Mouse (Mus musculus): ENCODE data around the gene Padi4.

Padi4 gene

DNA sequence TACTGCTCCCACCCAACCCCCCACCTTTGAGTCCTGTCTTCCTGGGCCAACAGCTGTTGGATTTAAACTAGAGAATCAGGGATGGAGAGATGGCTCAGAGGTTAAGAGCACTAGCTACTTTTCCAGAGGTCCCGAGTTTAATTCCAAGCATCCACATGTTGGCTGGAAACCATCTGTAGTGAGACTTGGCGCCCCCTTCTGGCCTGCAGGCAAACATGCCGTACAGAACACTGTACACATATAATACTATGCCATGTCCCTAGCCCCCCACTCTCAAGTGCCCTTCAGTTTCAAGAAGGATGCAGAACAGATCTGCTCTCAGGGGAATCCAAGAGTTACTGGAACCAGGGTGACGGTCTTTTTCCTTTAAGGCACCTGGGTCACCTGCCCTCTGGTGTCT lies 42.4 kb downstream of the Padi4 start:
- DNase-seq: no peak

DNA sequence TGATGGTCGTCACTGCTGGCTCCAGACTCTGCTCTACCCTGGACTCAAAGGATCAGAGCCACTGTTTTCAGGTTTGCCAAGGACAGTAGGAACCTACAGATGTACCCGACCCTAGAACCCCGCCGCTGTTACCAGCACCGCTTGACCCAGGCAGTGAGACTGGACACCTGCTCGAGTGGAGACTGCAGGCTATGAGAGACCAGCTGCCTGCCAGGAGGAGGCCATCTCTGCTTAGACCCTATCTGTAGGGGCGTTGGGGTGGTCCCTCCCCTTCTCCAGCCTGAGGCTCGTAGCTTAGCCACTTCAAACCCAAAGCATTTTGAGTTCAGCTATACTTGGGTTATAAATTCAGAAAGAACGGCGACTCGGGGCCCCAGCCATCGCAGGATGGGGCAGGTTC lies 47.1 kb downstream of the Padi4 start:
- no peak for DNase-seq

DNA sequence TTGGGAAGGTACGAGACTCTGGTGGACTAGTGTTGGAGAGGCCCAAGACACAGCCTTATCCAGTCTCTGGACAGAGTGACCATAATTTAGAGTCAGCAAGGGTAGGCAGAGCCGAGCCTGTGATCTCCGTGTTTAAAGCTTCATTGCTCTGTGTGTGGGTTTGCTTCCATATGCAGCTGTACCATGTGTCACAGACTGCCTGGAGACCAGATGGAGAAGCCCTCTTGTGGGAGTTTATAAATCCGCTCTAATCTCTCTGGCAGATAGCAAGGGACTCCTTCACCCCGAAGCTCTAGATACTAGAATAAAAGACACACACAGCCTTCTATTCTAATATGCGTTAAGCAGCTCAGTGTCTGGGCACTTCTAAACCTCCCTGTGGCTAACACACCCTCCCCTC lies 49.3 kb downstream of the Padi4 start:
- no peak for DNase-seq

DNA sequence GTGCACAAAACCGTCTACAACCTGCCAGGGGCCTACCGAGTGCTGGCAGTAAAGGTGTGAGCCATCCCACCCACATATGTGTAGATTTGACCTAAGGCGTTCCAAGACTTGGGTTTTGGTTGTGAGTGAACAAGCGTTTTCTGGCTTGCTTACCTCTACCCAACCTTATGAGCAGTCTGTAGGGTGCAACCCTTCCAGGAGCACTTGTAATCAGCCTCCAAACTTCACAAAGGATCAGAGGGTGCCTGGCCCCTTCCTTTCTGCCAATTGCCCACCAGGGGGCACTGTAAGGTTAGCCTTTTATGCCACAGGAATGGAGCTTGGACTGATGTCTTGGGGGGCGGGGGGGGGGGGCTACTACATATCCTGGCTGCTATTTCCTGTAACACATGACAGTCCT lies 50.2 kb downstream of the Padi4 start:
- no peak for DNase-seq

DNA sequence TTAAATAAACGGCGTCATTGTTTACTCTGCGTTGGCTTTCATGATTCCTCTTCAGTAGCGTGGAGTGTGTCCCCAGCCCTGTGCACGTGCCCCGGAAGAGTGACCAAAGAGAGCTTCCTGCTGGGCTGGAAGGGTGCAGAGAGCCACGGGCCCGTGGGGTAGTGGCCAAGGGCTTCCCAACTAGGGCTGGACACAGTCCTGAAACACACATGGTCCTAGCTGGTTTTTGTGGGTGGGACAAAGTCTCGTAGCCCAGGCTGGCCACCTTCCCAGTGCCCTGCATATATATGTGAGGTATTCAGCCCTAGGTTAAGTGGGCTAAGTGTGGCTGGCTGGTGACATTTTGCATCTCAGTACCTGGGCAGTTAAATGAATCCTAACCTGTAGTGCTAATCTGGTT lies 50.8 kb downstream of the Padi4 start:
- no peak for DNase-seq

DNA sequence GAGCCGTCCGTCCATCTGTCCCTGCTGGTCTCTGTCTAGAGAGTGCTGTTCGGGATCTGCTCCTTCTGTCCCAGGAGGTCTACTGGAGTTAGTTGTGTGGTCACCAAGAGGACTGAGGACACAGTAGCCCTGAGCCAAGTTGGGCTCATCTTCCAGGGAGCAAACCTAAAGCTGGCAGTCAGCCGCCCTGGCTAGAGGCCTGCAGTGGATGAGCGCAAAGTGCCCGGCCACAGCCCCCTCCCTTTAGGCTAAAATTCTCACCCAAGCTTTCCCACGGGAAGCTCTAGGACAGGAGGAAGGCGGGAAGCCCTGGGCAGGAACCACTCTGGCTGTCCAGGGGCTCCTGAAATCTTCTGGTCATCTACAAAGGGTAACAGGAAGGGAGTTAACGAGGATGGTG lies 51.3 kb downstream of the Padi4 start:
- no peak for DNase-seq

DNA sequence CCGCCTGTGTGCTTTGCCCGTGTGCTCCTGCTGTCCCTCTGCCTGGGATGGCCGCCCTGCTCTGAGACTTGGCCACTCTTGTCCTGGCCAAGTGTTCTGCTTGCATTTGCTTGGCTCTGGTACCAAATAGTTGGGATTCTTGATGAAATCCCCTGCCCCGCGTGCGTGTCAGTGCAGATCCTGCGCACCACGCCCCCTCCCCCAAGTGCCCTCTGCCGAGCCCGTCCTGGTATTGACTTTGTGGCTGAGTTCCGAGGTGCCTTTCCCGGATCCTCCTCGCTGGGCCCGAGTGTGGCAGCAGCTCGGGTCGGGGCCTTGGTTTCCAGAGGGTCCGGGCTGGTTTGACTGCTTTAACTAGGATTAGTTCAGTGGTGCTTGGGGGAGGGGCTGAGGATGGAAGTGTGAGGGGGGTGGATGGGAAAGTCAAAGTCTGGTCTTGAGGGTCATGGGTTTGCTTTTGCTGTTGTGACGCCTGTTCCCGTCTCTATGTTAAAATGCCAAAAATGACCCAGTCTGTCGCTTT lies 52.0 kb downstream of the Padi4 start:
- DNase-seq: no peak

DNA sequence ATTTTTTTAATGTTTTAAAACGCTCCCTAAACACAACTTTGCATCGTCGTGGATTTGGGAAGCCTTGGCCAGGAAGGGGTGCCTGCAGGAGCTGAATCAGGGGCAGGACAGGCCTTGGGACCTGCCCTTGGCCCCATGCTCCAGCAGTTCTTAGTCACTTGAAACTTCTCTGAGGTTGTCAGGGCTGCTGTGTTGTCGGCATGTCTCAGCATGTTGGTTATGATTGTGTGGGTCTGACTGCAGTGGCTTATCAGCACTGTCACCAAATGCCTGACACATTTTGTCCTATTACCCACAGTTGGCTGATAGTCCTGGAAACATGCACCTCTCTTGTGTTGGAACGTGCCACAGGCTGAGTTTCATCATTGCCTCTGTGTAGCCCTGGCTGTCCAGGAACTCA lies 53.9 kb downstream of the Padi4 start:
- DNase-seq: no peak

DNA sequence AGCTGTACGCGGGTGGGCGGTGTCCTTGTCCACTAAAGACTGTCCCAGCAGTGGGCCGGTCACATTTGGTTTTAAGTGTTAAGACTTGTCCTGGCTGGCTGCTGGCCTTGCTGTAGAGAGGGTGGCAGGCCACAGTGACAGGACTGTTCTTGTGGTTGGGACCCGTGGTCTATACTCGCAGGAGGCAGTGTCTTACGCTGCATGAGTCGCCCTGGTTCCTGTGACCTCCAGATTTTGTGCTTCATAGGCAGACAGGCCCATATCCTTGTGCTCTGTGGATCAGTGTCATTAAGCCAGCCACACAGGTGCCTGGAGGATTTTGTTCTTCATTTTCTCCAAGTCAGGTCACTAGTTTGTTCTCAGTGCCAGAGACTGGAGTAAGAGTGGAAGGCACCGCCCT lies 55.6 kb downstream of the Padi4 start:
- DNase-seq: no peak

DNA sequence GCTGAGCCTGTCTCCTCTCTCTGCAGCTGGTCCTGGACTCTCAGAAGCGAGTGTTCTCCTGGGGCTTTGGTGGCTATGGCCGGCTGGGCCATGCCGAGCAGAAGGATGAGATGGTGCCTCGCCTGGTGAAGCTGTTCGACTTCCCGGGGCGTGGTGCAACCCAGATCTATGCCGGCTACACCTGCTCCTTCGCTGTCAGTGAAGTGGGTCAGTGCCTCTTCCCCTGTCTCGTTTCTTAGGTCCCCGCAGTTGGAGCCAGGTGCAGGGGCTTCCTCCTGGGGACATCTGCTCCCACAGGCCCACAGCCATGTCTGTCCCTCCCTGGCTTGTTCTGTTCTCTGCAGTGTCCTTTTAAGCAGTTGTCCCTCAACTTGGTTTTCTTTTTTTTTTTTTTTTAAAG lies 57.0 kb downstream of the Padi4 start:
- no peak for DNase-seq

DNA sequence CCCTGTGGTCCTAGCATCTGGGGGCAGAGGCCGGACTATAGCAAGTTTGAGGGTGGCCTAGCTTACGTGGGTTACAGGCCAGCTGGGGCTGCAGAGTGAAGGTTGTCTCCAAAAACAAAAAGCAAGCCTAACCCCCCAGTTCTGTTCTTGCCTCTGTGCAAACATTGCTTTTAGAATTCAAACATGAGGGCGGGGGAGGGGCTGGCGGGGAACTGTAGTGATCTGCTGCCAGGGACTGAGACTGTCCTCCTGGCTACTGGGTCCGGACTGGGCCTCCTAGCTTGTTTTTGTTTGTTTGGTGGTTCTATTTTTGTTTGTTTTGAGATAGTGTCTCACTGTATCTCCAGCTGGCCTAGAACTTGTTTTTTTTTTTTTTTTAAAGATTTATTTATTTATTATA lies 59.5 kb downstream of the Padi4 start:
- no peak for DNase-seq

DNA sequence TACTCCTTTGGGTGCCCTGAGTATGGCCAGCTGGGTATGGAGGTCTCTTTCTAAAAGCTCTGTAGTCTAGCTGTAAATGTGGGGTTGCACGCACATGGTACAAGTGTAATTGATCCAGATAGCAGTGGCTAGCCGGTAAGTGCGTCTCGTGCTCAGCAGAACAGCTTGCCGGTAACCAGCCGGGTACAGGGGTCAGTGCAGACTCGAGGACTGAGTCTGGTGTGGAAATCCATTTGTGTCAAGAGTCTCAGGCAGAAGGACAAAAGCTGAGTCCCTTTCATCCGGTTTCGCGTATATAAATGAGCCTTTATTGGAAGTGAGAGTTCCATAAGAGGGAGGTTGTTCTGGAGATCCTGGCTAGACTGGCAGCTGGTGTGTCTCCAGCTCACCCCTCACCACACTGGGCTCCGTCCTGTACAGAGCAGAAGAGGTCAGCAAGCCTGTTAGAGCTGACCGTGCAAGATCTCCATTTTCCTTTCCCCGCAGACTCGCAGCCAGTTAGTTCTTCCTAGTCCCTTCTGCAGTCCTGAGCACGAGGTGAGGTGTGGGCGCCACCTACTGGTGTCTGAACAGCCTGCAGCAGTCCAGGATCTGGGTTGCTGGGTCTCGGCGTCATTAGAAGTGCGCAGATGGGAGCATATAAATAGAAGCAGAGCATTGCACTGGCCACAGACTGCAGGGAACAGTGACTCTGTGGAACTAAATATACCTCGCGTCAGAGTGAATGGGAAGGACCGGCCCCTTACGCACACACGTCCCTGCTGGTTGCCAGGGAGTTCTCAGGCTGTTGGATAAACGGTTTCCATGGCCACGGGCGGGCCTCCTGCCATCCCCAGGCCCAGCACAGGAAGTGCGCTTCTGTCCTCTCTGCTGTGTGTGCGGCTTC lies 60.3 kb downstream of the Padi4 start:
- DNase-seq: peak; percentile 83

DNA sequence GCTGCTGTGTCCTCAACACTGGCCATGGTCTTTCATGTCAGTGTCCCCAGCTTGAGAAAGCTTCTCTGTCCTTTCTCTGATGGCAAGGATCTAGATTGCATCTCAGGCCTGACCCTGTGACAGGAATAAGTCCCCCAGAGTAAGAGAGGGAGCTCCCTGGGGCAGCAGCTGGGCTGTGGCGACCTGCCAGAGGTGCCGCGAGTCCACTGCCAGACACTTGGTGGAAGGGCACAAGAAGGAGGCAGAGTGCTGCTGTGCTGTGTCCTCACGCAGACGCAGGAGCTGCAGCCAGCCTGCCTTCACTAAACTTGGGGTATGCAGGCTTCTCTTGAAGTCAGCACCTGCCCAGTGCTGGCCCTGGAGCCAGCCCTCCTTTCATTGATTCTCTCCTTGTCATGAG lies 62.7 kb downstream of the Padi4 start:
- no peak for DNase-seq

DNA sequence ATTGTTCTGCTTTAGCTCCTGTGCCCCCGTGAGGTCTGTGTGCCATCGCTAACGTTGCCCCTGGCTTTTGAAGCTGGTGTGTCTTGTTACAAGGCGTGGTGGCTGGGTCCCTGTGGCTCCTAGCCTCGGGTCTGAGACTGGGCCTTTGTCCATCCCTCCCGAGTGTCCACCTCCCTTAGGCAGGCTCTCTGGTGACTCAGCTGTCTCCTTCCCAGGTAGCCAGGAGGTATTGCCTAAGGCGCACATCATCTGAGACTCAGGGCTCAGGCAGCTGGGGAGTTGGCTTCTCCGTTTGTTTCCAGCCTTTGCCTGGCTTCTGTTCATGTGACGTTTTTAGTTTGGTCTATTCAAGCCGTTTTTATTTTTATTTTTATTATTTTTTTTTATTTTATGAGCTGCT lies 63.3 kb downstream of the Padi4 start:
- DNase-seq: no peak

DNA sequence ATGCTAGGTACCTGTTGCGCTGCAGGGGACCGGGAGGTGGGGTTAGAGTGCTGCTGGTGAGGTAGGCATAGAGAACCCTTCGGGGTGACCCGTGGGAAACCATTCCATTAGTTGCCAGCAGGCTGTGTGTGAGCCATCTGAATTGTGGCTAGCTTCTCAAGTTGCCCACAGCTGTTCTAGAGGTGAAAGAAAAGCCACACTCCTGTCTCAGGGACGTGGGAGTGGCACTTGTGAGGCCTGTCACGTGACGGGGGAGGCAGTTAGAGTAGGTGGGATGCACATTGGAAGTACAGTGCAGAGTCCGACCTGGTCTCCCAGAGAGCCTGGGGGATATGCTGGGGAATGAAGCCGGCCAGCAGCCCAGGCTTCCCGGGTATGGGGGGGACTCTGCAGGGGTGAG lies 64.4 kb downstream of the Padi4 start:
- DNase-seq: no peak

DNA sequence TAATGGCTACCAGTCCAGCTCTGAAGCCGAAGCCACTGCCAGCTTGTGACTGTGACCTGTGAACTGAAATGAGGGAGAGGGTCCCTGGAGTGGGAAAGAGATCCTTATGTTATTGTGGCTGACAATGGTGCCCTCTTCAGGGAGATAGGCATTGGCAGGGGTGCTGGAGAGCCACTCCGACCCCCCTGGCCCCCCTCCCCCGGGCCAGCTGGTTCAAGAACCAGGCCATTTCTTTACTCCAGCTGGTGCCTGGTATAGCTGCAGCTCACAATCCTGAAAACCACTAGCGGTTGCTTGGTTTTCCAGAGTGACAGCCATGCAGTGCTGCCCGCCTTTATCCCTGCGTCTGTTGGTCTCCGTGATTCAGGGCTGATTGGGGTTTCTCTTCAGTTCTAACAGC lies 64.9 kb downstream of the Padi4 start:
- DNase-seq: no peak

DNA sequence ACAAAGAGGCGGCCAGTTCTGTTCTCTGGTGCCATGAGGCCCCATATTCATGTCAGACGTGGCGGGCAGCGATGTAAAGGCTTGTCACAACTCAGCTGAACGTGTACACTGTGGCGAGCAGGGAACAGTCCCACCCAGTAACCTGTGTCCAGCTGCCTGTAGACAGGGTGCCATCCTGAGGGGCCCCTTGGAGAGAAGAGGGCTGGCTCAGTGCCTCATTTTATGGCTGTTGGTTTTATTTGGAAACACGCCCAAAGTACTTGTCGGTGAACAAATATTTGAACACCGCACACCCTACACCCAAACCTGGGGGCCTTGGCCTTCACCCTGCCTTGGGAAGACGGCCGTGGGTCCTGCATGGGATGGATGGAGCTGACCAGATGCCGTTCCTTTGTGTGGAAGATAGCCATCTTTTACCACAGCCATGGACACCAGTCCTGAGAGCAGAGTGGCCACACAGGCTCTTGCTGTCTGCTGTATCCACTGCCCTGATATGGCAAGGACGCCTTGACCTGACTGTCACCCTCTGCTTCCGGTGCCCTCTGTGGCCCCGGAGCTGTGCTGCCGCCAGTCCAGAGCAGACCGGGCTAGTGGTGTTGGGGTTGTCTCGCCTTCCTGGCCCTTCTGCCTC lies 65.6 kb downstream of the Padi4 start:
- DNase-seq: no peak

DNA sequence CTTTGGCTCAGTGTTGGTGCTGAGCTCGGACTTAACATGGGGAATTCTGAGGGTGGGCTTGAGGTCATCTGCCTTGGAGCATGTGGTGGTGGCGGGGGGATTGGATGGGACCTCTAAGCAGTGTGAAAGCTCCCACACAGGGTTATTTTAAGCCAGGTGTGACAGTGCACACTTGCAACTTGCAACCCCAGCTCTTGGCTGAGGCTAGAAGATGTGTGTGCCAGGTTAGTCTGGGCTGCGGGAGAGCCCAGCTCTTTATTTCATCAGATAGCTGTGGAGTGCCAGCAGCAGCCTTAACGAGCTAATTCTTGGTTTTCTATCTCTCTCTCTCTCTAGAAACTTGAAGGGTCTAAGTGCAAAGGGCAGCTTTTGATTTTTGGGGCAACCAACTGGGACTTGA lies 66.4 kb downstream of the Padi4 start:
- no peak for DNase-seq

DNA sequence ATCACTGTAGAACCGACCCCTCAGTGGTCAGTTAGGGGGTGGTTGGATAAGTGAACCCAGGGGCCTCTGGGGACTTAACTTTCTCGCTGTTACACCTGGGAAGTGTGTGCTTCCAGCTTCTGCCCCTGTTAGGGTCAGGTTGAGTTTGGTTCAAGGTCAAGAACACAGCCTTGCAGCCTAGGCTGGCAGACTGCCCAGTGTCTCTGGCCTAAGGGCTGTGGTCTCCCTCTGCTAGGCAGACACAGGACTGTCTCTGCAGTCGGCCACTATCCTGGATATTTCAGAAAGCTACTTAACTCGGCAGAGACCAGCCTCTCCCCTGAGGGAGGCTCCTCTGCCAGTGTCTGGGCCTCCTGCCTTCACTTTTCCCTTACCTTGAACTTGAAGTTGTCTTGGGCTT lies 69.9 kb downstream of the Padi4 start:
- peak; percentile 34 for DNase-seq

DNA sequence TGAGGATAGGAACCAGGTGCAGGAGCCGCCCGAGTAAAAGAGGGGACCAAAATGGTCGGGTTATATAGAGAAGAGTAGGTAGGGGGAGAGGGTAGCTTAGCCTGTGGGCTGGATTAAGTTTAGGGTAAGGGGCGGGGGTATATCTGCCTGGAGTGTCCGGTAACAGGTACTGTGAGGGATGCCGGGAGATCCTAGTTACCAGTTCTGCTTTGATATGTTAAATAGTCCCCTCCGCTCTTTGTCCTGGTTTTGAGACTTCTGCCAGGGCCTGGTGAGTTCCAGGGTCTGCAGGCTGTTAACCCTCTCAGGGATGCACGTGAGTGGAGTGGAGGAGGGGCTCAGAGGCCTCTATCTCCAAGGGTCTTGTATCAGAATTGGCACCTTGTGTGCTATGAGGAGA lies 70.4 kb downstream of the Padi4 start:
- no peak for DNase-seq

DNA sequence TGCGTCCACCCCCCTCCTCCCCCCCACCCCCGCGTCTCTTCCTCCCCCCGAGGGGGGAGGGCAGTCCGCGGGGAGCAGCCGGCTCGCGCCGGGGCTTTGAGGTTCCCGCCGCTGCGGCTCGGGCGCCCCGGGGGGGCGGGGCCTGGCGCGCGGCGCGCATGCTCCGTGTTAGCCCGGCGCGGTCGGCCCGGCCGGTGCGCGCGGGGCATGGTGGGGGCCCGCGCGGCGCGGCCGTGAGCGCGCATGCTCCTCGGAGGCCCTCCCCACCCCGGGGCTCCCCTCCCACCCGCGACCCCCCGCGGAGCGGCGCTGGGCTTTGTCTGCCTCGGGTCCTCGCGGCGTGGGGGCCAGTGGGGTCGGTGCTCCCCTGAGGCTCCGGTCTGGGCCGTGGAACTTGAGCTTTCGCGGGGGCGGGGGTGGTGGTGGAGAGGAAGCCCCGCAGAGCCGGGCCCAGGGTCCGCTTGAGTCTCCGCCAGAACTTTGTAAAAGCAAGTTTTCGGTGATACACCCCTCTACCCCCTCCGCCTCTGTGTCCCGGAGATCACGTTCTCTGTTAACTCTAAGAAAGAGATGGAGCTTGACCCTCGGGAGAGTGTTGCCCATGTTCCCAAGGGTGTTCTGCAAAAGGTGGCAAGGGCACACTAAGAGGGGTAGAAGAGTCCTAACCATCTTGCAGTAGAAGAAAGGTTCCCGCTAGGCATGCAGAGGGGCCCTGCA lies 71.3 kb downstream of the Padi4 start:
- DNase-seq: peak; percentile 75

DNA sequence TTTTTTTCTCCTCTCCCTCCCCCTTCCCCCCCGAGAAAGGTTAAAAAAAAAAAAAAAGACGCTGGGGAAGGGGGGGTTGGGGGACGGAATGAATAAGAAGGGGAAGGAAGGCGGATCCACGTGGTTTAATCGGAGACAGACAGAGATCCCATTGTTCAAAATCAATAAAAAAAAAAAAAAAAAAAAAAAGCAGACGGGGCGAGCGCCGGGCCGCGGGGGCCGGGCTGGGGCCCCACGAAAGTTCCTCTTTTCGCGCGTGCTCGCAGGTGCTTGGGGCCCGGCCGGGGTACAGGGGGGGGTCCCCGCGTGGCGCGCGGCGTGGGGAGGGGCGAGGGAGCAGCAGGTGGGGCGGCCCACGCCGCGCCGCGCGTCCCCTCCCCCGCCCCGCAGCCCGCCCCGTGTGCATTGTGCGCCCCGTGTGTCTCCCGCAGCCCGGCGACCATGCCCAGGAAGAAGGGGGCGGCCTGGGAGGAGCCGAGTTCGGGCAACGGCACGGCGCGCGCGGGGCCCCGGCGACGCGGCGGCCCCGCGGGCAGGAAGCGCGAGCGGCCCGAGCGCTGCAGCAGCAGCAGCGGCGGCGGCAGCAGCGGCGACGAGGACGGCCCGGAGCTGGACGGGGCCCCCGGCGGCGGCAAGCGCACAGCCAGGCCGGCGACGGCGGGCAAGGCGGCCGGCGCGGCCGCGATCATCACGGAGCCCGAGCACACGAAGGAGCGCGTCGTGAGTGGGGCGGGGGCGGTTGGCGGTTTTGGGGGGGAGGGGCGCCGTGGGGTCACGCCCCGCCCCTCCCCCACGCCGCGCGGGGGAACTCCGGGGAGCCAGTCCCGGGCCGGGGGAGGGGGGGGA lies 72.1 kb downstream of the Padi4 start:
- no peak for DNase-seq

All from kidney, adult 11 months (tissue).